1 mouse cellular context compared by ENCODE assay signal in genomic region chr10:80436276-80436675, GRCm38 (mm10).
TF ChIP-seq lines count a peak whose summit lies in the region.

No protein-coding gene starts in this region.

TF ChIP-seq in C2C12, 6 proteins besides CTCF, POLR2A, EP300 and RAD21:
- TF ChIP-seq USF1 (IDR thresholded peaks at IDR 0.05; ENCODE audit: low read depth) (no peak), MAX (IDR thresholded peaks at IDR 0.05) (no peak), FOSL1 (IDR thresholded peaks at IDR 0.05; ENCODE audit: insufficient read depth, low read length, poor library complexity, severe bottlenecking) (no peak), CEBPB (IDR thresholded peaks at IDR 0.05; ENCODE audit: low read depth) (peak; percentile 53), MYOD1 (IDR thresholded peaks at IDR 0.05; ENCODE audit: control insufficient read depth, insufficient read length, low read depth) (no peak), MYOG (IDR thresholded peaks at IDR 0.05; ENCODE audit: control insufficient read depth, extremely low read depth, insufficient read length) (no peak)
